In the genomic region with DNA sequence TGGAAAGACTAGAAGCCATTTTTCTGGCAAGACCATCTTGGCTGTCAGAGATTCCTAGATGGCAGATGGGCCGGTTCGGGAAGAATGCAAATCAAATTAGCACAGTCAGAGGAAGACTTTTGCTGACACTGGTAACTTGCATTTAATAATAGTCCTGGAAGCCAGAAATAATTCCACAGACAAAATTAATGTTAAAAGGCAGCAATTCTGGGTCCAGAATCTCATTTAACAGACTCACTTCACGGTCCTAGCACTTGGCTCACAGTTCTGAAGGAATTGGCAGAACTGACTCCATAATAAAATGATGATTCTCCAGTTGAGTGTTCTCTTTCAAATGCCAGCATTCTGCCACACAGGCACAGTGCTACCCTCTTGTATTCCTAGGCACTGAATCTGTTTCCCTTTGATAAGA, we compare ENCODE assay signal across 19 mouse cellular contexts.
A peak's percentile ranks its signal among the peaks of the same experiment; 100 is the strongest.
DNase-seq lines count a peak whose midpoint lies in the region; ATAC-seq and TF ChIP-seq lines count a peak whose summit lies in the region.
"Had no signal": no experiment of that assay in that cellular context is flagged by ENCODE, and none has a peak within 500 bp of the region (broad histone marks: within the 10 kb centered on the region; RNA-seq: fewer than 3 reads in every experiment).

No protein-coding gene starts in this region.

- no peak for TF ChIP-seq CTCF in left cerebral cortex, adult 2 months (IDR thresholded peaks at IDR 0.05)

- H3K9ac ChIP-seq in heart, embryonic 12.5 days = no peak overlapping the region
- H3K9ac ChIP-seq: embryonic facial prominence, embryonic 15.5 days; heart, embryonic 15.5 days; hindbrain, embryonic 12.5 days; limb, embryonic 12.5 days; liver, embryonic 14.5 days had no signal

- H3K4me1 ChIP-seq in heart, embryonic 12.5 days (replicated peaks) = no peaks in the 10 kb centered on the region
- H3K4me1 ChIP-seq: embryonic facial prominence, embryonic 15.5 days; heart, embryonic 15.5 days; hindbrain, embryonic 12.5 days; limb, embryonic 12.5 days had no signal

- WGBS in heart, embryonic 12.5 days = 73% methylated on average over 3 of the region's 3 CpGs

- no peak overlapping the region for H3K4me2 ChIP-seq in heart, embryonic 12.5 days
- H3K4me2 ChIP-seq: embryonic facial prominence, embryonic 15.5 days; heart, embryonic 15.5 days; hindbrain, embryonic 12.5 days; limb, embryonic 12.5 days had no signal

- H3K36me3 ChIP-seq in heart, embryonic 12.5 days = no peaks in the 10 kb centered on the region
- H3K36me3 ChIP-seq: embryonic facial prominence, embryonic 15.5 days; heart, embryonic 15.5 days; hindbrain, embryonic 12.5 days; limb, embryonic 12.5 days had no signal

- H3K27me3 ChIP-seq in heart, embryonic 12.5 days (replicated peaks) = no peaks in the 10 kb centered on the region
- H3K27me3 ChIP-seq: embryonic facial prominence, embryonic 15.5 days; heart, embryonic 15.5 days; hindbrain, embryonic 12.5 days; limb, embryonic 12.5 days had no signal

- ATAC-seq in cerebellum, adult (ENCODE audit: insufficient number of reproducible peaks, low FRiP score, low TSS enrichment) = no peak
- no peak for ATAC-seq in heart, embryonic 12.5 days (ENCODE audit: insufficient number of reproducible peaks, low FRiP score)
- ATAC-seq: intestine, embryonic 16.5 days had no signal

- DNase-seq in cerebellum, postnatal 25 days = peak; percentile 3 to 11
- peak; percentile 39 for DNase-seq in left cerebral cortex, postnatal 4 days
- DNase-seq in left cerebral cortex, adult 2 months (ENCODE audit: extremely low spot score in 1 of 2, low spot score in 2 of 2) = no peak
- peak; percentile 68 for DNase-seq in brain, embryonic 18.5 days (ENCODE audit: low read depth, low spot score)
- peak; percentile 17 to 33 for DNase-seq in layer of hippocampus, postnatal 10 days (ENCODE audit: low spot score in 2 of 2)
- no peak for DNase-seq in gastrocnemius, postnatal 10 days
- DNase-seq: adrenal gland, postnatal 36 days; heart, adult 18-20 months; lung, postnatal 10 days; right cerebral cortex, postnatal 4 days; thymus, postnatal 25 days had no signal

- no peak overlapping the region for H3K27ac ChIP-seq in left cerebral cortex, adult 2 months
- H3K27ac ChIP-seq in heart, embryonic 12.5 days (ENCODE audit: poor library complexity, severe bottlenecking) = no peak overlapping the region
- H3K27ac ChIP-seq: embryonic facial prominence, embryonic 15.5 days; heart, embryonic 15.5 days; hindbrain, embryonic 12.5 days; limb, embryonic 12.5 days; liver, embryonic 14.5 days had no signal

- intact Hi-C loops in left cerebral cortex, postnatal 4 days (cut with DNase I) = no loop called here
- intact Hi-C loops in left cerebral cortex, adult 2 months (cut with DNase I) = no loop called here

- no peaks in the 10 kb centered on the region for H3K9me3 ChIP-seq in heart, embryonic 12.5 days (replicated peaks)
- H3K9me3 ChIP-seq: embryonic facial prominence, embryonic 15.5 days; heart, embryonic 15.5 days; hindbrain, embryonic 12.5 days; limb, embryonic 12.5 days had no signal

- H3K4me3 ChIP-seq in left cerebral cortex, adult 2 months = no peak overlapping the region
- no peak overlapping the region for H3K4me3 ChIP-seq in heart, embryonic 12.5 days
- H3K4me3 ChIP-seq: embryonic facial prominence, embryonic 15.5 days; heart, embryonic 15.5 days; hindbrain, embryonic 12.5 days; limb, embryonic 12.5 days had no signal

Comparison
In these comparisons a context has a peak if more than half of its experiments do, and no peak if none do; other contexts are left out.
1. DNase-seq: peak in cerebellum, postnatal 25 days (2 of 2), left cerebral cortex, postnatal 4 days (single experiment), brain, embryonic 18.5 days (single experiment) and layer of hippocampus, postnatal 10 days (2 of 2); none in left cerebral cortex, adult 2 months (0 of 2) and gastrocnemius, postnatal 10 days (single experiment).